Mouse (Mus musculus) limb, embryonic 10.5 days (tissue): Measurements from ENCODE around the gene Zfpm1. TPM values are rescaled to one million over a fixed set of nuclear protein-coding genes. Genes with fewer than 3 reads are reported as not detected.

Experiments
- DNase-seq: peaks from one replicate; pipeline ENCODE4 v3.0.0-alpha.2; 2017; ENCODE audit warnings: low spot score
- H3K27ac ChIP-seq: fragments of 300-500 bp; sonication (generic); 2 replicates; pipeline ENCODE4 v1.5.1; 2016; ENCODE audit warnings: mild to moderate bottlenecking
- H3K27me3 ChIP-seq: fragments of 300-500 bp; sonication (generic); 2 replicates; pipeline ENCODE4 v1.6.1; 2016; ENCODE audit warnings: low read depth, mild to moderate bottlenecking; ENCODE audit not compliant: poor library complexity, severe bottlenecking
- H3K36me3 ChIP-seq: fragments of 300-500 bp; sonication (generic); 2 replicates; pipeline ENCODE4 v1.6.1; 2016; ENCODE audit warnings: mild to moderate bottlenecking, moderate library complexity
- H3K4me1 ChIP-seq: fragments of 300-500 bp; sonication (generic); 2 replicates; pipeline ENCODE4 v1.6.1; 2016
- H3K4me3 ChIP-seq: fragments of 300-500 bp; sonication (generic); 2 replicates; pipeline ENCODE4 v1.5.1; 2016; ENCODE audit warnings: mild to moderate bottlenecking, moderate library complexity
- H3K9me3 ChIP-seq: fragments of 300-500 bp; sonication (generic); replicated peaks from 2 replicates; pipeline ENCODE4 v1.6.1; 2016; ENCODE audit warnings: mild to moderate bottlenecking
- WGBS: fragments of 180-500 bp; shearing (Covaris S2); methylation state at CpG from one replicate; pipeline ENCODE4 v1.1.7; 2016; 5-methylcytosine and 5-hydroxymethylcytosine counted together
- polyA plus RNA-seq: library from polyadenylated mRNA; unstranded; fragments of >200 nt; fragmentation: Nextera tagmentation; extraction: Ambion mirVana; gene quantifications from 2 replicates; pipeline ENCODE4 v1.2.1, GENCODE M21; 2016

The Zfpm1 gene
- polyA plus RNA-seq, 1 experiment from 2014 or later, result 1.3 TPM

DNA sequence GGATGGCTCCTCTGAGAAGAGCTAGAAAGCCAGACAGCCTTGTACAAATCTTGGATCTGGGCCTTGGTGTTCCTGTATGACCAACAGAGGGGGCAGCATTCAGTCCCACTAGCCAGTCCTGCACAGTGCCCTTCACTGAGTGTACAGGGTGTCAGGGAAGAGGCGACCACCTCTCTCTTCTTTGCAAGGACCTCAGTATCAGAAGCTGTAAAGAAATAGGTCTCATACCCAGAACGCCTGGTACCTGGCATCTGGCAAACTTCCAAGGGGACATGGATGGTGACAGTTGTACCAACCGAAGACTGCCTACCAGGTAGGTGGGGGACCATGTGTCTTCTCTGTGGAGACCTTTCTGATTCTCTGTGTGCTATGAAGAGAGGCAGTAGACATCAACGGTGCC is 1.8 kb upstream of the Zfpm1 start:
- no peak for DNase-seq
- peak overlapping the region; percentile 90 for H3K27ac ChIP-seq
- no peaks in the 10 kb centered on the region for H3K9me3 ChIP-seq
- no peaks in the 10 kb centered on the region for H3K36me3 ChIP-seq
- no peak overlapping the region for H3K4me3 ChIP-seq
- 73% methylated on average over 4 of the region's 4 CpGs for WGBS
- H3K4me1 ChIP-seq, result peaks cover 66% of the 10 kb centered on the region
- peaks cover 35% of the 10 kb centered on the region for H3K27me3 ChIP-seq

DNA sequence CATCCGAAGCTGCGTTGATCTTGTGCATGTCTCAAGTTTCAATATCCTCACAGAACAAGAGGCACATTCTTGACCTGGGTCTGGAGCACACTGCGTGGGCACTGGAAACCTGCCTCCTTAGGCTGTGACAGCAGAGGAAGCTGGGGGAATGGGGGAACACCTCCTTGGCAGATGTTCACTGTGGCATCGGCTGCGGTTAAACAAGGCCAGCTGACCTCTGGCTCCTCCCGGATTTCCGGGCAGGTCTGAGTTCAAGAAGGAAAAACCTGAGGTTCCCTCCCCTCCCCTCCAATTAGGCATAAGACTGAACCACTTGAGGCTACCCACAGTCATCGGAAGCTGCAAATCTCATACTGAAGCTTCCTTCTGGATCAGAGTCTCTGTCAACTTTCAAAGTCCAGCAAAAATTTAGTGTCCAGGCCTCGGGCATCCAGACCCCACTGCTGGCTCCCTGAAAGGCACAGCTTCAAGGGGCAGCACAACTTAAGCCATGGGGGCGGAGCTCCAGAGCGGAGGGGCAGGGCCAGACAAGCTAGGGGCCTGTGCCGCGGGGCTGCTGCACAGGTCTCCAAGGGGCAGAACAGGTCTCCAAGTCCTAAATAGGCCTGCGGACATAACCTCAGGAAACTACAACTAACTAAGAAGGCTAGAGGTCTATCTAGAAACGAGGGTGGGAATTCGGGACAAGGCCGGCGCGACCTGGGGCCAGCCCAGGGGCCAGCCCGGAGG is 1.2 kb upstream of the Zfpm1 start:
- H3K36me3 ChIP-seq, result no peaks in the 10 kb centered on the region
- H3K27me3 ChIP-seq, result peaks cover 40% of the 10 kb centered on the region
- peaks cover 69% of the 10 kb centered on the region for H3K4me1 ChIP-seq
- H3K4me3 ChIP-seq, result peak overlapping the region; percentile 70
- H3K27ac ChIP-seq, result peak overlapping the region; percentile 90
- 5% methylated on average over 20 of the region's 20 CpGs for WGBS
- no peaks in the 10 kb centered on the region for H3K9me3 ChIP-seq
- no peak for DNase-seq

DNA sequence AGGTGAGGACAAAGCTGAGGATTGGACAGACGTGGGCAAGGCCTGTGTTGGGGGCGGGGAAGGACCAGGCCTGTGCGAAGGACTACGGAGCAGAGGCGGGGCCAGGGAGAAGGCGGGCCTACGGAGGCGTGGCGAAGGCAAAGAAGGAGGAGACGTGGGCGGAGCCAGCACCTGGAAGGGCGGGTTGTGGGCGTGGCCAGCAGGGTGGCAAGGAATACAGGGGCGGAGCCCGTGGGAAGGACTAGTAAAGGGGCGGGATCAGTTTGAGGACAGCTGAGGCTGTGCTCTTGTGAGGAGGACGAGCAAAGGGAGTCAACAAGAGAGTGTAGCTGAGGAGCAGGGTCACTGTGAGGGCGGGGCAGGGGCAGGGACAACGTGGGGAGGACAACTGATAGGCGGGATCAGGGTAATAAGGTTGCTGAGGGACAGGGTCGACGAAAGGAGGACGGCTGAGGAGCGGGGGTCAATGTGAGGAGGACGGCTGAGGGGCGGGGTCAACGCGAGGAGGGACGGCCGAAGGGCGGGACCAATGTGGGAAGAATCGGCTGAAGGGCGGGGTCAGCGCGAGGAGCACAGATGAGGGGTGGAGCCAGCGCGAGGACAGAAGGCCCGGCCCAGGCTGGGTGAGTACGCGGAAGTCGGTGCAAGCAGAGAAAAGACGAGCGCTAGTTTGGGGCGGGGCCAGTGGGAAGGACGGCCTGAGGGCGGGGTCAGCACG is 465 bp upstream of the Zfpm1 start:
- peak; percentile 100 for DNase-seq
- Histone ChIP-seq H3K27me3 (peaks cover 47% of the 10 kb centered on the region), H3K4me1 (peaks cover 70% of the 10 kb centered on the region), H3K4me3 (peak overlapping the region; percentile 70), H3K27ac (peak overlapping the region; percentile 90), H3K36me3 (no peaks in the 10 kb centered on the region), H3K9me3 (no peaks in the 10 kb centered on the region)
- under 1% methylated on average over 47 of the region's 47 CpGs for WGBS

DNA sequence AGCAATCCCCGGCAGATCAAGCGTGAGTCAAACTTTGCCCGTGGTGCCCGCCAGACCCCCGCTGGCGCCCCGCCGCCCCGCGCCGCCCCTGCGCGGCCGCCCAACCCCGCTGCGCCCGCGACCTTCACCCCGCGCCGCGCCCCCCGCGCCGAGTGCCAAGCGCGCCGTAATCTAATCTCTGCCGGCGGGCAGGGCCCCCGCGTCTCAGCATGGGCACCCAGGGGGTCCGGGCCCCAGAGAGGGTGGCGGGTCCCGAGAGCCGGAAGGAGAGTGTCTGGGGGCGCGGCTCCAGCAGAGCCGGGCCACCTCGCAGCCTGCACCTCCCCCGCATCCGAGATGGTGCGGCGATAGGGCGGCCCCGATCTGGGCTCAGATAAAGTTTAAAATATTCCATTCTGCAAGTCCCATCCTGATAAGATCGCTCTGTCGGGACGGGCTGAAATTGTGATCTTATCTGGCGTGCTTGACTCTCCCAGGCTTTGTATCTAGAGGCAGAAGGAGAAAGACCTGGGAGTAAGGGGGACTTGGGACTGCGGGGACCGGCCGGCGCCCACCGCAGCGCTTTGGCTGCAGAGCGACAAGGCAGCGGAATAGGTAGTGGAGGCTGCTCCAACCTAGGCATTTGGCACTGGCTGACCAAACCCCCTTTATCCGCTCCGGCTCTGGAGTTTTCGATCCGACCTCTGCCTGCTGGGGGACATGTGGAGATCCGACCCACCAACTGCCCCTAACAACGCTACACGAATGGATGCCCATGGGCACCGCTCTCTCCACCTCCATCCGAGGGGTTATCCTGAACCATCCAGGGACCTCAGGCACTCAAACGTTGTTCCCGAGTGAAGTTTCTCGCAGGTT is 787 bp downstream of the Zfpm1 start:
- Histone ChIP-seq H3K27ac (peak overlapping the region; percentile 90), H3K36me3 (no peaks in the 10 kb centered on the region), H3K4me3 (peak overlapping the region; percentile 70), H3K9me3 (no peaks in the 10 kb centered on the region), H3K4me1 (peaks cover 61% of the 10 kb centered on the region), H3K27me3 (peaks cover 51% of the 10 kb centered on the region)
- DNase-seq, result peak; percentile 64
- 1% methylated on average over 66 of the region's 70 CpGs for WGBS

DNA sequence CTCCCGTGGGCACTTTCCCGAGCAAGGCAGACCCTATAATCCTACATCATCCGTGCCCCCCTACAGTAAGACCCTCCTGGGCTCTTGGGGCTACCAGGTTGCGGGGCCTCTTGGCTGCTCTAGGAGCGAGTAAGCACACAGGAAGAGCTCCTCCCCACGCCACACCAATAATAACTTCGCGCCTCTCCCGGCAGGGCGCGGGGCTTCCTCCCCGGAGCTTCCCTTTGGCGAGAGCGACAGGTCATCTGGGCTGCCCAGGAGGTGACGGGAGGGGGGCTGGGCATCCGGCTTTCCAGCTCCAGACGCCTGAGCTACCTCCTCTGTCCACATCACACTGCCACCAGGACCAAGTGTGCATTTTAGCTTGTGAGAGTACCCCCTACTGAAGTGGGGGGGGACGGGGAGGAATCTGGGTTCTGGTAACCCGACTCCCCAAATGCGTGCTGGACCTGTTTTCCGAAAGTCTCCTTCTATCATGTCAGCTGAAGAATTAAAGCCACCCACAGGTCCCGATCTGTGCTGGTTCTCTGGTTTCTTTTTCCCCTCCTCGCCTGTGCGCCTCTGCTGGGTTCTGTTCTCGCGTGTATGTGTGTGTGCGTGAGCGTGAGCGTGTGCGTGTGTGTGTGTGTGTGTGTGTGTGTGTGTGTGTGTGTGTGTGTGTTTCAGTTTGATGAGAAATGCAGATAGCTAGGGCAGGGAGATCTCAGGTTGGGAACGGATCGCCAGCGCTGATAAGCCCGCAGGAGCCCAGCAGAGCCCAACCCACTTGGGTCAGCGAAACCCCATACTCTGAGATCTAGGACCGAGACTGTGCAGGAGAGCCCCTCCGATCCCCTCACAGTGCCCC is 1.6 kb downstream of the Zfpm1 start:
- peak overlapping the region; percentile 70 for H3K4me3 ChIP-seq
- H3K9me3 ChIP-seq, result no peaks in the 10 kb centered on the region
- H3K27me3 ChIP-seq, result peaks cover 57% of the 10 kb centered on the region
- peaks cover 59% of the 10 kb centered on the region for H3K4me1 ChIP-seq
- peak; percentile 70 for DNase-seq
- H3K36me3 ChIP-seq, result no peaks in the 10 kb centered on the region
- peak overlapping the region; percentile 90 for H3K27ac ChIP-seq
- under 1% methylated on average over 36 of the region's 37 CpGs for WGBS

DNA sequence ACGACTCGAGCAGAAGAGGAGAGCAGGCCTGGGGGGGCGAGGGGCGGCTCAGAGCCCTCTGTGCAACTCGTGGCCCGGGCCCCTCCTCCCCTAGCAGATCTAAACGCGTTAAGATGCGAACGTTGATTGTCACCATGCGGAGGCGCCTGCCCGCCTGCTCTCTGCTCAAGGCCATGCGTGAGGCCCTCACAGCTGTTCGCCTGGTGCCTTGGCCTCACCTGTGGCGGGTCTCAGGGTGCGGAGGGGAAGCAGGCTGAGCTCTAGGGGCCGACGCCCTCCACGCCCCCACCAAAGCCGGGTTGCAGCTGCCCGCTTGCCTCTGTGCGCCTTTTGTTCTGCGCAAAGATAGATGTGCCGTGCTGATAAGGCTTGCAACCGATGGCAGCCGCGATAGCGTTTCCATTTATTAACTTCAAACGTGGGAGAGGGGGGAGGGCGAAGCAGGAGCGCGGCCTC is 2.3 kb downstream of the Zfpm1 start:
- under 1% methylated on average over 33 of the region's 33 CpGs for WGBS
- Histone ChIP-seq H3K4me1 (peaks cover 54% of the 10 kb centered on the region), H3K27me3 (peaks cover 53% of the 10 kb centered on the region), H3K9me3 (no peaks in the 10 kb centered on the region), H3K4me3 (peak overlapping the region; percentile 70), H3K36me3 (no peaks in the 10 kb centered on the region), H3K27ac (peak overlapping the region; percentile 90)
- no peak for DNase-seq

DNA sequence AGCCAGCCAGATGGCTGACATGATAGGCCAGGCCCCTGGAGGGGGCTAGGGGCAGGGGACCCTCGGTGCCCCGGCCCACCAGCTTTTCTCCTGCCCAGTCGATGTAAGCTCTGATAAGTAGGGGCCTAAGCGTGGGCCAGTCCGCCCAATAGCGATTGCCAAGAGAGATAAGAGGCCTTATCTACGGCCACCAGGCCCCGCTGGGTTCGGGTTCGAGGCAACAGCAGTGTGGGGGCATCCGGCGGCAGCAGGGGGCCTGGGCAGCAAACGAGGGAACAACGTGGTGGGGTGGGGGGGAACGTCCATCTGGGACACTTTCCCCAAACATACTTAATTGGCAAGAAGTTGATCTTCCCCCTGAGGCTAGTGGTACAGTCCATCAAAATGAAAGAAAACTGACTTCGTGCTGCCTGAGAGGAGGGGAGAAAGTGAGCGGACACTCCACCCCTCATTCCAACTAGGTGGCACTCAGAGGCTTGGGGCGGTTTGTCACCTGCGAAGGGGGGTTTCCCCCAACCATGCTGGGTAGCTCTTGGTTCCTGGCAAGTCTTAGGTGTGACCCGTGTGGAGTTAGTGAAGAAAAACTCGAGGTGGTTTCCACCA is 2.8 kb downstream of the Zfpm1 start:
- peaks cover 53% of the 10 kb centered on the region for H3K27me3 ChIP-seq
- no peaks in the 10 kb centered on the region for H3K36me3 ChIP-seq
- WGBS, result 2% methylated on average over 21 of the region's 21 CpGs
- no peaks in the 10 kb centered on the region for H3K9me3 ChIP-seq
- peaks cover 54% of the 10 kb centered on the region for H3K4me1 ChIP-seq
- peak overlapping the region; percentile 90 for H3K27ac ChIP-seq
- peak overlapping the region; percentile 70 for H3K4me3 ChIP-seq
- no peak for DNase-seq

DNA sequence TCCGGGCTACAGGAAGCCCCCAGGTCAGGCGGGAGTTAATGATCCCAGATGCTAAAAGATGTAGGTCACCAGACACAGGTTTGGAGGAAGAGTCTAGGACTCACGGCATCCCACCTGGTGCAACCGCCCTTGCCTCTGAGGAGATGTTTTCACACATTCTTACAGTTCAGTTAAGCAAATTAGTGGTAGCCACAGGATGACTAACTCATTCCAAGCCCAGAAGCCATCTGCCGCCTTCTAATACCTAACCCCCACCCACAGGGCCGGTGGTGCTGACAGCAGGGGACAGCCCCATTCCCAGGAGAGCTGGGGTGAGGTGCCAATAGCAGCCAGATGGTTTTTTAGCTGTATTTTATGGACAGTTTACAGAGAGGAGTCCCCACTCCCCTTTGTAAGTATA is 3.8 kb downstream of the Zfpm1 start:
- Histone ChIP-seq H3K27me3 (peaks cover 53% of the 10 kb centered on the region), H3K9me3 (no peaks in the 10 kb centered on the region), H3K36me3 (no peaks in the 10 kb centered on the region), H3K27ac (no peak overlapping the region), H3K4me3 (no peak overlapping the region), H3K4me1 (peaks cover 51% of the 10 kb centered on the region)
- DNase-seq, result no peak
- 39% methylated on average over 6 of the region's 6 CpGs for WGBS

DNA sequence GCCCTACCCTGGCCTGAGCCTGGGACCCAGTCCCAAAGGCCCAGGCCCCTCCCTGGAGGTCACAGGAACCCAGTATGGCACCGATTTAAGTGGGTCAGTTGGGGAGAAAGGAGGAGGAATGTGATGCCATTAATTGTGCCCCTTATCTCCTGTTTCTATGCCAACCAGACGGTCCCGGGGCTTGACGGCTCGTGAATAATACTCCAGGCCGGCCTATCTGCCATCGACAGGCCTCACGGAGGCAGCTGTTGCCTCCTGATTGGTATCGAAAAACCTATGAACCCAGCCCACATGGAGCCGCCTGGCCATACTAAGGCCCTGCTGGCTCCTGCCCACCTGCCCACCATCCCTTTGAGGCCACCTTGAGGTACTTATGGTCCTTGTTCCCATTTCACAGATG is 5.0 kb downstream of the Zfpm1 start:
- DNase-seq, result no peak
- Histone ChIP-seq H3K27ac (no peak overlapping the region), H3K4me1 (peaks cover 52% of the 10 kb centered on the region), H3K36me3 (no peaks in the 10 kb centered on the region), H3K9me3 (no peaks in the 10 kb centered on the region), H3K4me3 (no peak overlapping the region), H3K27me3 (peaks cover 53% of the 10 kb centered on the region)
- WGBS, result 76% methylated on average over 10 of the region's 10 CpGs

DNA sequence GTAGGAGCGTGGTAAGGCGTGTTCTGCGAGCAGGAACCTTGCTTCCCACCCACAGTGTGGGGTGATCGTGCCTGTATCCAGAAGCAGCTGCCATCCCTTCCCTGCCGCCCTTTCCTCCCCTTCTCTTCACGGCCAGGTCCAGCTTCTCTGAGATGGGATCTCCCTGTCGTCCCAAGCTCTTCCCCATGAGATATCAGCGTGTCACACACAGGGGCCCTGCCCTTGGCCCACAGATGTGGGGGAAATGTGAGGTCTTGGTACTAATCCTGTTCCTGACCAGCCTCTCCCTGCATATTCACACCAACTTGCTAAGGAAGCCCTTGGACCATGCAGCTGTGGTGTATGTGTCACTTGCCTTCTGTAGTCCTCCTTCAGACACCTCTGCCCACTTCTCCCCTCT is 5.8 kb downstream of the Zfpm1 start:
- H3K36me3 ChIP-seq, result no peaks in the 10 kb centered on the region
- H3K27ac ChIP-seq, result no peak overlapping the region; the same call in 1 of the 2 replicates
- H3K4me1 ChIP-seq, result peaks cover 49% of the 10 kb centered on the region
- DNase-seq, result no peak
- H3K4me3 ChIP-seq, result no peak overlapping the region
- H3K27me3 ChIP-seq, result peaks cover 49% of the 10 kb centered on the region
- no peaks in the 10 kb centered on the region for H3K9me3 ChIP-seq
- 74% methylated on average over 8 of the region's 8 CpGs for WGBS

DNA sequence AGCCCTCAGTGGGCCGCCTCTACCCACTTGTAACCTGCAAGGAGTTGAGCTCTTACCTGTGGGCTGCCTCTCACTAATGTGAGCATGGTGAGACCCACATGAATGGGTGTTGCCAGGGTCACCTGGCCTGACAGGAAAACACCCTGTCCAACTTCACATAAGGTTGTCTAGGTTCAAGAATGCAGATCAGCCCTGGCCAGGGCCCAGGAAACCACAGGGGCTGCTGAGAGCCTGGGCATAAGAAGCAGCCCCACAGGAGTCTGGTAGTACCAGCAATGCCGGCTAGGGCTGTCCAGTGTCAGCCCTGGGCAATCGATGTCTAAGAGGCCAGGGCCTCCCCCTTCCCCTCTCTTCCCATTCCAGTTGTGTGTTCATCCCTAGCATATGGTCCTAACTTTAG is 6.4 kb downstream of the Zfpm1 start:
- Histone ChIP-seq H3K27ac (no peak overlapping the region; the same call in 1 of the 2 replicates), H3K9me3 (no peaks in the 10 kb centered on the region), H3K4me3 (no peak overlapping the region), H3K36me3 (no peaks in the 10 kb centered on the region), H3K27me3 (peaks cover 43% of the 10 kb centered on the region), H3K4me1 (peaks cover 46% of the 10 kb centered on the region)
- 86% methylated on average over 3 of the region's 3 CpGs for WGBS
- DNase-seq, result no peak

DNA sequence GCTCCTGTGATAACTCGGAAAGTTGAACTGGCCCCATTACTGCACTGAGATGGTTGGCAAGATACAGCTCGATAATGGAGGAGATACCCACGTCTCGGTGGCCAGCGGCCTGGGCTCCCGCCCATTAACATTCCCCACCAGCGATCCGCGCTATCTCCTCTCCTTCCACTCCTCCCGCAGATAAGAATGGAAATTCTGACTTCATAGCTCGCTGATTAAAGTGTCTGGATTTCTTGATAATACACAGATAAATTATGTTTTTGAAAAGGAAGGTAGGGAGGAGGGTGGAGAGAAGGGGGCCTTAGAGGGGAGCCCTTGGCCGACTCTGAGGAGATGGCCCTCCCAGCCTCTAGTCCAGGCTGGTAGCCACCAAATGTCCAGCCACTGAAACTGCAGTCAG is 9.1 kb downstream of the Zfpm1 start:
- peaks cover 48% of the 10 kb centered on the region for H3K4me1 ChIP-seq
- H3K36me3 ChIP-seq, result no peaks in the 10 kb centered on the region
- DNase-seq, result no peak
- H3K4me3 ChIP-seq, result no peak overlapping the region
- H3K27me3 ChIP-seq, result peaks cover 16% of the 10 kb centered on the region
- H3K9me3 ChIP-seq, result no peaks in the 10 kb centered on the region
- no peak overlapping the region for H3K27ac ChIP-seq
- WGBS, result 86% methylated on average over 12 of the region's 12 CpGs
